Mouse (Mus musculus) liver, adult 2 months (tissue): ENCODE data around the gene Nt5c2.

Experiments used
- CTCF ChIP-seq: fragments of 200-500 bp; IDR thresholded peaks from 2 replicates; pipeline ENCODE4 v1.5.1; 2011; ENCODE audit warnings: low read depth, low read length, control low read depth
- POLR2A ChIP-seq: fragments of 200-500 bp; IDR thresholded peaks from 2 replicates; pipeline ENCODE4 v1.6.1; 2011; ENCODE audit warnings: low read length, control low read depth; ENCODE audit not compliant: insufficient read depth; ENCODE audit errors: extremely low read depth

- no peak for TF ChIP-seq POLR2A
- no peak for TF ChIP-seq CTCF
These were observed 82.3 kb downstream of the Nt5c2 start for GRCm38 (mm10) chr19:46932608-46933007.
